ENCODE assay signal across 8 mouse cellular contexts in the genomic region with DNA sequence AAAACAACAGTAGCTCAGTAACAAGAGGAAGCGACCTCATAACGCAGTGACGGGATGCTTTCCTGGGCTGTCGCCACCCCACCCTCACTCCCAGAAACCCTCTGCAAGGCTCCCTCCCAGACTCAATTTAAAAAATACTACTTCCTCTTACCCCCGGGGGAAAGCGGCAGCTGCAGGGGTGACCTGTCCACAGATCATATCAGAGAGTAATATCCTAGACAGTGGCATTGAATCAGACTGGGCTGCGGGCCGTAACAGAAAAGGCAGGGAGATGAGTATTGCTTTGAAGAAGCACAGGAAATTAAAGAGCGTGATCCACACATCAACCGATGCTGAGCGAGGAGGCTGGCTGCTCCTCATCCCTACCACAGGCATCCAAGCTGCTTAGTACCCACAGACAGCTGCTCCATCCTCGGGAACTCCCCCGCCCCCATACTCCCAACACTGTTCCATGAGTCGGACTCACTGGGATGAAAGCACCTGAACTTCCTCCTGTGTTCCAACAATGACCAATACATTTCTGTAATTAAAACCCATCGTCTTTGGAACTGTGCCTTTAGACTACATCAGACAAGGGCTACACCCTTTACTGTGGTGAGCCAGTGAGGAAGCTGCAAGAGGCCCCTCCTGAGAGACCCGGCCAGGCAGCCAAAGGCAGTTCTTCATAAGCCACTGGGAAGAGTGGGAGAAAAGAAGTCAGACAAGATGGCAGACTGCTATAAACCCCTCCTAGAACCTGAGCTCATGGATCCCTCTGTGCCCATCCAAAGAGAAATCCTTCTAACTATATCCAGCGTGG.
DNase-seq lines count a peak whose midpoint lies in the region; ATAC-seq and TF ChIP-seq lines count a peak whose summit lies in the region.

No protein-coding gene starts in this region.

- H3K9me3 ChIP-seq in heart, postnatal 0 days (replicated peaks; ENCODE audit: control insufficient read depth, low read length), result no peaks in the 10 kb centered on the region
- no peaks in the 10 kb centered on the region for H3K9me3 ChIP-seq in liver, embryonic 15.5 days (replicated peaks)
- H3K9me3 ChIP-seq in stomach, embryonic 15.5 days, result no peaks in the 10 kb centered on the region

- DNase-seq in heart, adult 11 months, result peak; percentile 95
- no peak for DNase-seq in heart, adult 8-10 months (ENCODE audit: low spot score)
- peak; percentile 48 for DNase-seq in thymus, postnatal 14 days
- no peak for DNase-seq in thymus, adult 18-20 months
- no peak for DNase-seq in heart, postnatal 0 days (ENCODE audit: low spot score)
- no peak for DNase-seq in lung, postnatal 10 days

- 54% methylated on average over 17 of the region's 17 CpGs for WGBS in heart, postnatal 0 days
- WGBS in liver, embryonic 15.5 days (ENCODE audit: insufficient replicate concordance), result 19% methylated on average over 17 of the region's 17 CpGs
- 61% methylated on average over 17 of the region's 17 CpGs for WGBS in stomach, embryonic 15.5 days

- TF ChIP-seq CTCF in heart, postnatal 0 days (IDR thresholded peaks at IDR 0.05; ENCODE audit: low read depth), result no peak

- H3K27ac ChIP-seq in heart, postnatal 0 days (ENCODE audit: low read depth), result peak overlapping the region; percentile 51
- 0 out of 2 replicates have a peak overlapping the region, but pooled peaks have one; percentile 9 for H3K27ac ChIP-seq in liver, embryonic 15.5 days (replicated peaks)
- H3K27ac ChIP-seq in stomach, embryonic 15.5 days, result no peak overlapping the region

- 0 out of 2 replicates have a peak, but pooled peaks have one; percentile 18 for ATAC-seq in heart, postnatal 0 days (ENCODE audit: insufficient read depth, low read depth)
- ATAC-seq in liver, embryonic 15.5 days (ENCODE audit: insufficient read depth), result no peak
- ATAC-seq in stomach, embryonic 15.5 days (ENCODE audit: insufficient read depth, low FRiP score, low read depth), result no peak; the same call in 1 of the 2 replicates

- no peaks in the 10 kb centered on the region for H3K27me3 ChIP-seq in heart, postnatal 0 days (ENCODE audit: control insufficient read depth, insufficient read depth, low read length)
- H3K27me3 ChIP-seq in liver, embryonic 15.5 days, result no peaks in the 10 kb centered on the region
- no peaks in the 10 kb centered on the region for H3K27me3 ChIP-seq in stomach, embryonic 15.5 days (replicated peaks)

- no peak overlapping the region for H3K9ac ChIP-seq in heart, postnatal 0 days (replicated peaks; ENCODE audit: low read depth, low read length)
- H3K9ac ChIP-seq in liver, embryonic 15.5 days, result no peak overlapping the region
- no peak overlapping the region for H3K9ac ChIP-seq in stomach, embryonic 15.5 days

- TF ChIP-seq EP300 in heart, postnatal 0 days (IDR thresholded peaks at IDR 0.05; ENCODE audit: low read depth), result no peak

- peaks cover 30% of the 10 kb centered on the region for H3K4me1 ChIP-seq in heart, postnatal 0 days (ENCODE audit: control insufficient read depth, insufficient read depth)
- H3K4me1 ChIP-seq in liver, embryonic 15.5 days (replicated peaks), result peaks cover 55% of the 10 kb centered on the region
- H3K4me1 ChIP-seq in stomach, embryonic 15.5 days, result peaks cover 32% of the 10 kb centered on the region

- H3K4me2 ChIP-seq in heart, postnatal 0 days (ENCODE audit: low read depth, low read length), result peak overlapping the region; percentile 32; the same call in 1 of the 2 replicates
- peak overlapping the region; percentile 27; the same call in 1 of the 2 replicates for H3K4me2 ChIP-seq in liver, embryonic 15.5 days
- H3K4me2 ChIP-seq in stomach, embryonic 15.5 days, result 0 out of 2 replicates have a peak overlapping the region, but pooled peaks have one; percentile 10

- H3K4me3 ChIP-seq in heart, postnatal 0 days (ENCODE audit: low read depth, low read length), result no peak overlapping the region
- H3K4me3 ChIP-seq in liver, embryonic 15.5 days (replicated peaks), result no peak overlapping the region
- no peak overlapping the region for H3K4me3 ChIP-seq in stomach, embryonic 15.5 days (replicated peaks)

- peaks cover 9% of the 10 kb centered on the region for H3K36me3 ChIP-seq in heart, postnatal 0 days (replicated peaks; ENCODE audit: control insufficient read depth, insufficient read depth, low read length)
- H3K36me3 ChIP-seq in liver, embryonic 15.5 days (replicated peaks), result no peaks in the 10 kb centered on the region
- no peaks in the 10 kb centered on the region for H3K36me3 ChIP-seq in stomach, embryonic 15.5 days

Comparison
In these comparisons a context has a peak if more than half of its experiments do, and no peak if none do; other contexts are left out.
1. DNase-seq: peak in heart, adult 11 months (single experiment) and thymus, postnatal 14 days (single experiment); none in heart, adult 8-10 months (single experiment), thymus, adult 18-20 months (0 of 2), heart, postnatal 0 days (single experiment) and lung, postnatal 10 days (single experiment).
2. Peak in every context shown above with its lines, with median percentiles within 50 percentile points of each other: H3K4me2 ChIP-seq.